Mouse (Mus musculus): ENCODE measurements around the gene Cd3d. TPM values are rescaled to one million over a fixed set of nuclear protein-coding genes. Genes with fewer than 3 reads are reported as not detected.

Cd3d gene
- total and polyA plus RNA-seq, 2 experiments: 0.09 to 0.37 TPM

- Histone ChIP-seq H3K36me3 (ENCODE audit: control insufficient read depth, insufficient read depth, low read length) (no peaks in the 10 kb centered on the region), H3K79me2 (ENCODE audit: control insufficient read depth, insufficient read depth, low read length) (no peaks in the 10 kb centered on the region), H3K27me3 (ENCODE audit: control insufficient read depth, insufficient read depth, low read length) (no peaks in the 10 kb centered on the region), H3K9ac (ENCODE audit: low read depth, low read length) (no peak overlapping the region), H3K4me3 (ENCODE audit: insufficient read depth, low read depth, low read length) (no peak overlapping the region), H3K27ac (replicated peaks; ENCODE audit: insufficient read depth, low read depth, low read length) (no peak overlapping the region), H3K4me1 (ENCODE audit: control insufficient read depth, insufficient read depth, low read length) (no peaks in the 10 kb centered on the region)
- TF ChIP-seq CTCF (IDR thresholded peaks at IDR 0.05; ENCODE audit: low read depth, low read length): no peak
- TF ChIP-seq POLR2A (IDR thresholded peaks at IDR 0.05; ENCODE audit: extremely low read depth, insufficient read depth, low read length): no peak
- no peak for DNase-seq (ENCODE audit: extremely low read depth, low read depth, low spot score)
- WGBS: 64% methylated on average over 3 of the region's 3 CpGs
Measured at GRCm38 (mm10) chr9:44985721-44986161, 4.2 kb downstream of the Cd3d start.

GRCm38 (mm10) chr9:44986242-44986781 lies 4.7 kb downstream of the Cd3d start:
- TF ChIP-seq POLR2A (IDR thresholded peaks at IDR 0.05; ENCODE audit: extremely low read depth, insufficient read depth, low read length) (no peak), CTCF (IDR thresholded peaks at IDR 0.05; ENCODE audit: low read depth, low read length) (no peak)
- no peak overlapping the region for H3K9ac ChIP-seq (ENCODE audit: low read depth, low read length)
- no peaks in the 10 kb centered on the region for H3K4me1 ChIP-seq (ENCODE audit: control insufficient read depth, insufficient read depth, low read length)
- WGBS: 60% methylated on average over 14 of the region's 14 CpGs
- no peaks in the 10 kb centered on the region for H3K27me3 ChIP-seq (ENCODE audit: control insufficient read depth, insufficient read depth, low read length)
- H3K4me3 ChIP-seq (ENCODE audit: insufficient read depth, low read depth, low read length): peak overlapping the region; percentile 0
- H3K36me3 ChIP-seq (ENCODE audit: control insufficient read depth, insufficient read depth, low read length): no peaks in the 10 kb centered on the region
- H3K27ac ChIP-seq (replicated peaks; ENCODE audit: insufficient read depth, low read depth, low read length): no peak overlapping the region
- DNase-seq (ENCODE audit: extremely low read depth, low read depth, low spot score): peak; percentile 21
- H3K79me2 ChIP-seq (ENCODE audit: control insufficient read depth, insufficient read depth, low read length): no peaks in the 10 kb centered on the region

GRCm38 (mm10) chr9:44986976-44987375 lies 5.4 kb downstream of the Cd3d start:
- no peak overlapping the region for H3K27ac ChIP-seq (replicated peaks; ENCODE audit: insufficient read depth, low read depth, low read length)
- H3K79me2 ChIP-seq (ENCODE audit: control insufficient read depth, insufficient read depth, low read length): no peaks in the 10 kb centered on the region
- DNase-seq (ENCODE audit: extremely low read depth, low read depth, low spot score): no peak
- 77% methylated on average over 5 of the region's 5 CpGs for WGBS
- no peaks in the 10 kb centered on the region for H3K4me1 ChIP-seq (ENCODE audit: control insufficient read depth, insufficient read depth, low read length)
- no peaks in the 10 kb centered on the region for H3K27me3 ChIP-seq (ENCODE audit: control insufficient read depth, insufficient read depth, low read length)
- TF ChIP-seq POLR2A (IDR thresholded peaks at IDR 0.05; ENCODE audit: extremely low read depth, insufficient read depth, low read length) (no peak), CTCF (IDR thresholded peaks at IDR 0.05; ENCODE audit: low read depth, low read length) (no peak)
- no peaks in the 10 kb centered on the region for H3K36me3 ChIP-seq (ENCODE audit: control insufficient read depth, insufficient read depth, low read length)
- H3K4me3 ChIP-seq (ENCODE audit: insufficient read depth, low read depth, low read length): no peak overlapping the region
- no peak overlapping the region for H3K9ac ChIP-seq (ENCODE audit: low read depth, low read length)

GRCm38 (mm10) chr9:44991821-44992220 lies 10.2 kb downstream of the Cd3d start:
- no peak for DNase-seq (ENCODE audit: extremely low read depth, low read depth, low spot score)
- H3K27me3 ChIP-seq (ENCODE audit: control insufficient read depth, insufficient read depth, low read length): no peaks in the 10 kb centered on the region
- H3K79me2 ChIP-seq (ENCODE audit: control insufficient read depth, insufficient read depth, low read length): no peaks in the 10 kb centered on the region
- WGBS: 74% methylated on average over 2 of the region's 2 CpGs
- H3K9ac ChIP-seq (ENCODE audit: low read depth, low read length): no peak overlapping the region
- no peaks in the 10 kb centered on the region for H3K4me1 ChIP-seq (ENCODE audit: control insufficient read depth, insufficient read depth, low read length)
- TF ChIP-seq CTCF (IDR thresholded peaks at IDR 0.05; ENCODE audit: low read depth, low read length): no peak
- no peak for TF ChIP-seq POLR2A (IDR thresholded peaks at IDR 0.05; ENCODE audit: extremely low read depth, insufficient read depth, low read length)
- H3K4me3 ChIP-seq (ENCODE audit: insufficient read depth, low read depth, low read length): no peak overlapping the region
- H3K27ac ChIP-seq (replicated peaks; ENCODE audit: insufficient read depth, low read depth, low read length): no peak overlapping the region
- no peaks in the 10 kb centered on the region for H3K36me3 ChIP-seq (ENCODE audit: control insufficient read depth, insufficient read depth, low read length)

GRCm38 (mm10) chr9:44992271-44992670 lies 10.7 kb downstream of the Cd3d start:
- DNase-seq (ENCODE audit: extremely low read depth, low read depth, low spot score): no peak
- Histone ChIP-seq H3K27me3 (ENCODE audit: control insufficient read depth, insufficient read depth, low read length) (no peaks in the 10 kb centered on the region), H3K27ac (replicated peaks; ENCODE audit: insufficient read depth, low read depth, low read length) (no peak overlapping the region), H3K4me3 (ENCODE audit: insufficient read depth, low read depth, low read length) (no peak overlapping the region), H3K9ac (ENCODE audit: low read depth, low read length) (no peak overlapping the region), H3K4me1 (ENCODE audit: control insufficient read depth, insufficient read depth, low read length) (no peaks in the 10 kb centered on the region), H3K36me3 (ENCODE audit: control insufficient read depth, insufficient read depth, low read length) (no peaks in the 10 kb centered on the region), H3K79me2 (ENCODE audit: control insufficient read depth, insufficient read depth, low read length) (no peaks in the 10 kb centered on the region)
- TF ChIP-seq POLR2A (IDR thresholded peaks at IDR 0.05; ENCODE audit: extremely low read depth, insufficient read depth, low read length) (no peak), CTCF (IDR thresholded peaks at IDR 0.05; ENCODE audit: low read depth, low read length) (no peak)

GRCm38 (mm10) chr9:44993268-44993667 lies 11.7 kb downstream of the Cd3d start:
- Histone ChIP-seq H3K36me3 (ENCODE audit: control insufficient read depth, insufficient read depth, low read length) (no peaks in the 10 kb centered on the region), H3K79me2 (ENCODE audit: control insufficient read depth, insufficient read depth, low read length) (no peaks in the 10 kb centered on the region), H3K4me1 (ENCODE audit: control insufficient read depth, insufficient read depth, low read length) (no peaks in the 10 kb centered on the region), H3K27ac (replicated peaks; ENCODE audit: insufficient read depth, low read depth, low read length) (no peak overlapping the region), H3K4me3 (ENCODE audit: insufficient read depth, low read depth, low read length) (no peak overlapping the region), H3K27me3 (ENCODE audit: control insufficient read depth, insufficient read depth, low read length) (no peaks in the 10 kb centered on the region), H3K9ac (ENCODE audit: low read depth, low read length) (no peak overlapping the region)
- WGBS: 83% methylated on average over 2 of the region's 2 CpGs
- no peak for DNase-seq (ENCODE audit: extremely low read depth, low read depth, low spot score)
- no peak for TF ChIP-seq CTCF (IDR thresholded peaks at IDR 0.05; ENCODE audit: low read depth, low read length)
- no peak for TF ChIP-seq POLR2A (IDR thresholded peaks at IDR 0.05; ENCODE audit: extremely low read depth, insufficient read depth, low read length)
